Mouse (Mus musculus): ENCODE measurements around the gene Gdf15. TPM values are rescaled to one million over a fixed set of nuclear protein-coding genes. Genes with fewer than 3 reads are reported as not detected.
A peak's percentile ranks its signal among the peaks of the same experiment; 100 is the strongest.

Gdf15 gene
- polyA plus RNA-seq, 1 experiment from 2014 or later = 1.9 TPM

GRCm38 (mm10) chr8:70611849-70612248 is 20.4 kb downstream of the Gdf15 start:
- Histone ChIP-seq H3K27me3 (replicated peaks; ENCODE audit: control insufficient read depth, insufficient read depth, low read length) (no peaks in the 10 kb centered on the region), H3K9me3 (ENCODE audit: control insufficient read depth) (no peaks in the 10 kb centered on the region), H3K4me1 (replicated peaks; ENCODE audit: control insufficient read depth, insufficient read depth, low read length) (0 out of 2 replicates have a peak, but pooled peaks cover 9% of the 10 kb centered on the region), H3K36me3 (ENCODE audit: control insufficient read depth, insufficient read depth) (no peaks in the 10 kb centered on the region), H3K4me2 (replicated peaks; ENCODE audit: low read depth) (peak overlapping the region; percentile 96), H3K27ac (ENCODE audit: low read depth, low read length) (peak overlapping the region; percentile 70), H3K9ac (ENCODE audit: low read depth, low read length) (peak overlapping the region; percentile 45), H3K4me3 (ENCODE audit: low read depth, low read length) (peak overlapping the region; percentile 44)
- peak; percentile 7; the same call in 1 of the 2 replicates for ATAC-seq
- under 1% methylated on average over 6 of the region's 6 CpGs for WGBS
- TF ChIP-seq CTCF (IDR thresholded peaks at IDR 0.05; ENCODE audit: low read depth) = peak; percentile 97

GRCm38 (mm10) chr8:70610796-70611771 is 21.2 kb downstream of the Gdf15 start:
- 0 out of 2 replicates have a peak, but pooled peaks cover 9% of the 10 kb centered on the region for H3K4me1 ChIP-seq (replicated peaks; ENCODE audit: control insufficient read depth, insufficient read depth, low read length)
- peak overlapping the region; percentile 92 for H3K27ac ChIP-seq (ENCODE audit: low read depth, low read length)
- H3K36me3 ChIP-seq (ENCODE audit: control insufficient read depth, insufficient read depth) = no peaks in the 10 kb centered on the region
- peak overlapping the region; percentile 96 for H3K4me2 ChIP-seq (replicated peaks; ENCODE audit: low read depth)
- peak overlapping the region; percentile 45 for H3K9ac ChIP-seq (ENCODE audit: low read depth, low read length)
- H3K27me3 ChIP-seq (replicated peaks; ENCODE audit: control insufficient read depth, insufficient read depth, low read length) = no peaks in the 10 kb centered on the region
- ATAC-seq = 0 out of 2 replicates have a peak, but pooled peaks have one; percentile 5
- peak overlapping the region; percentile 44 for H3K4me3 ChIP-seq (ENCODE audit: low read depth, low read length)
- no peaks in the 10 kb centered on the region for H3K9me3 ChIP-seq (ENCODE audit: control insufficient read depth)
- WGBS = under 1% methylated on average over 54 of the region's 54 CpGs
- peak; percentile 93 for TF ChIP-seq CTCF (IDR thresholded peaks at IDR 0.05; ENCODE audit: low read depth)

GRCm38 (mm10) chr8:70609849-70610795 is 22.1 kb downstream of the Gdf15 start:
- no peak for TF ChIP-seq CTCF (IDR thresholded peaks at IDR 0.05; ENCODE audit: low read depth)
- H3K27ac ChIP-seq (ENCODE audit: low read depth, low read length) = peak overlapping the region; percentile 92
- no peaks in the 10 kb centered on the region for H3K36me3 ChIP-seq (ENCODE audit: control insufficient read depth, insufficient read depth)
- 0 out of 2 replicates have a peak, but pooled peaks cover 9% of the 10 kb centered on the region for H3K4me1 ChIP-seq (replicated peaks; ENCODE audit: control insufficient read depth, insufficient read depth, low read length)
- H3K4me2 ChIP-seq (replicated peaks; ENCODE audit: low read depth) = peak overlapping the region; percentile 96
- no peaks in the 10 kb centered on the region for H3K9me3 ChIP-seq (ENCODE audit: control insufficient read depth)
- ATAC-seq = peak; percentile 59
- peak overlapping the region; percentile 44 for H3K4me3 ChIP-seq (ENCODE audit: low read depth, low read length)
- WGBS = under 1% methylated on average over 42 of the region's 45 CpGs
- no peaks in the 10 kb centered on the region for H3K27me3 ChIP-seq (replicated peaks; ENCODE audit: control insufficient read depth, insufficient read depth, low read length)
- H3K9ac ChIP-seq (ENCODE audit: low read depth, low read length) = peak overlapping the region; percentile 55

GRCm38 (mm10) chr8:70609368-70609848 is 22.8 kb downstream of the Gdf15 start:
- ATAC-seq = peak; percentile 49
- Histone ChIP-seq H3K9ac (ENCODE audit: low read depth, low read length) (peak overlapping the region; percentile 55), H3K4me1 (replicated peaks; ENCODE audit: control insufficient read depth, insufficient read depth, low read length) (0 out of 2 replicates have a peak, but pooled peaks cover 9% of the 10 kb centered on the region), H3K4me2 (replicated peaks; ENCODE audit: low read depth) (peak overlapping the region; percentile 96), H3K27ac (ENCODE audit: low read depth, low read length) (peak overlapping the region; percentile 92), H3K9me3 (ENCODE audit: control insufficient read depth) (no peaks in the 10 kb centered on the region), H3K36me3 (ENCODE audit: control insufficient read depth, insufficient read depth) (no peaks in the 10 kb centered on the region), H3K27me3 (replicated peaks; ENCODE audit: control insufficient read depth, insufficient read depth, low read length) (no peaks in the 10 kb centered on the region), H3K4me3 (ENCODE audit: low read depth, low read length) (peak overlapping the region; percentile 44)
- 2% methylated on average over 39 of the region's 39 CpGs for WGBS
- TF ChIP-seq CTCF (IDR thresholded peaks at IDR 0.05; ENCODE audit: low read depth) = no peak

GRCm38 (mm10) chr8:70608749-70609367 is 23.4 kb downstream of the Gdf15 start, which contains the start of gene Ssbp4:
Gene Ssbp4, minus strand, starts transcription at chr8:70608872.
- ATAC-seq = no peak
- H3K4me3 ChIP-seq (ENCODE audit: low read depth, low read length) = peak within 1 kb of the TSS; percentile 56
- H3K9me3 ChIP-seq (ENCODE audit: control insufficient read depth) = no peaks in the 10 kb centered on the region
- 0 out of 2 replicates have a peak, but pooled peaks cover 9% of the 10 kb centered on the region for H3K4me1 ChIP-seq (replicated peaks; ENCODE audit: control insufficient read depth, insufficient read depth, low read length)
- H3K27ac ChIP-seq (ENCODE audit: low read depth, low read length) = peak within 1 kb of the TSS; percentile 92
- H3K36me3 ChIP-seq (ENCODE audit: control insufficient read depth, insufficient read depth) = no peaks in the 10 kb centered on the region
- peak within 1 kb of the TSS; percentile 68 for H3K9ac ChIP-seq (ENCODE audit: low read depth, low read length)
- 4% methylated on average over 26 of the region's 26 CpGs for WGBS
- TF ChIP-seq CTCF (IDR thresholded peaks at IDR 0.05; ENCODE audit: low read depth) = no peak
- H3K4me2 ChIP-seq (replicated peaks; ENCODE audit: low read depth) = peak within 1 kb of the TSS; percentile 96
- no peaks in the 10 kb centered on the region for H3K27me3 ChIP-seq (replicated peaks; ENCODE audit: control insufficient read depth, insufficient read depth, low read length)
